Mouse (Mus musculus) layer of hippocampus, adult 9-11 months (tissue): Measurements from ENCODE around the gene Mrgprd.

ENCODE experiments used
- DNase-seq: peaks from one replicate; pipeline ENCODE4 v3.0.0; 2022

Mrgprd gene

GRCm38 (mm10) chr7:145304153-145304552 is 10.5 kb upstream of the Mrgprd start:
- DNase-seq, result no peak

DNA sequence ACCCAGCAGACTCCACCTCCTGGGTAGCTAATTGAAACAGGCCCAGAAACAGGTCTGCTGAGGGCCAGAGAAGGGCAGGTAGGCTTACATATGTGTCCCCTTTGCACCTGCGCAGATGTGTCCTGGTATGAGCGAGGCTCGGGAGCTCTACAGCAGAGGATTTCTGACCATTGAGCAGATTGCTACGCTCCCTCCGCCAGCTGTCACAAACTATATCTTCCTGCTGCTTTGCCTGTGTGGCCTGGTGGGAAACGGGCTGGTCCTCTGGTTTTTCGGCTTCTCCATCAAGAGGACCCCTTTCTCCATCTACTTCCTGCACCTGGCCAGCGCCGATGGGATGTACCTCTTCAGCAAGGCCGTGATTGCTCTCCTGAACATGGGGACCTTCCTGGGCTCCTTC is 7.0 kb upstream of the Mrgprd start:
- no peak for DNase-seq

DNA sequence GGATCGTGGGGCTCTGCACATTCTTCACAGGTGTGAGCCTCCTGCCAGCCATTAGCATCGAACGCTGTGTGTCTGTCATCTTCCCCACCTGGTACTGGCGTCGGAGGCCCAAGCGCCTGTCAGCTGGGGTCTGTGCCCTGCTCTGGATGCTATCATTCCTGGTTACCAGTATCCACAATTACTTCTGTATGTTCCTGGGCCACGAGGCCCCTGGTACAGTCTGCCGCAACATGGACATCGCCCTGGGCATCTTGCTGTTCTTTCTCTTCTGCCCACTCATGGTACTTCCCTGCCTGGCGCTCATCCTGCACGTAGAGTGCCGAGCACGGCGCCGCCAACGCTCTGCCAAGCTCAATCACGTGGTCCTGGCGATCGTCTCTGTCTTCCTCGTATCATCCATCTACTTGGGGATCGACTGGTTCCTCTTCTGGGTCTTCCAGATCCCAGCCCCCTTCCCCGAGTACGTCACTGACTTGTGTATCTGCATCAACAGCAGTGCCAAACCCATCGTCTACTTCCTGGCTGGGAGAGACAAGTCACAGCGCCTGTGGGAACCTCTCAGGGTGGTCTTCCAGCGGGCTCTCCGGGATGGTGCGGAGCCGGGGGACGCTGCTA is 6.5 kb upstream of the Mrgprd start:
- peak; percentile 33 for DNase-seq

GRCm38 (mm10) chr7:145308866-145309265 is 5.8 kb upstream of the Mrgprd start:
- DNase-seq, result no peak

DNA sequence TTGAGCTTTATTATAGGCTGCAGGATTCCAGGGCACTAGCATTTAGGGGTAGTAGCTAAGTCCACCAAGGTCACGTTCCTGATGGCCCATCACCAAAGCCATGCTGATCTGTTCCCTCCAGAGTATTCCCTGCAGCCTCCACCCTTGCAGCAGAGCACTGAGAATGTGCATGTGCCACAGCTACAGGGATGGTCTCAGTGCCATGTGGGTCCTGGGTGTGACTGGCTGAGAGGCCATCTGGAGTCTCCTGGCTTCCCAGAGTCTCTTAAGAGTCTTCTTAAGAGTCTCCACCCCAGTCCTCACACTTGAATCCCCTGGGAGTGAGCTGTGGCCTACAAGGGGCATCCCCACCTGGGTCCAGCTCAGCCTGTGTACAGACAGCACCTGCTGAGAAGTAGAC is 4.8 kb upstream of the Mrgprd start:
- DNase-seq, result no peak

- DNase-seq, result no peak
Observed at GRCm38 (mm10) chr7:145310526-145310925, 4.1 kb upstream of the Mrgprd start.

DNA sequence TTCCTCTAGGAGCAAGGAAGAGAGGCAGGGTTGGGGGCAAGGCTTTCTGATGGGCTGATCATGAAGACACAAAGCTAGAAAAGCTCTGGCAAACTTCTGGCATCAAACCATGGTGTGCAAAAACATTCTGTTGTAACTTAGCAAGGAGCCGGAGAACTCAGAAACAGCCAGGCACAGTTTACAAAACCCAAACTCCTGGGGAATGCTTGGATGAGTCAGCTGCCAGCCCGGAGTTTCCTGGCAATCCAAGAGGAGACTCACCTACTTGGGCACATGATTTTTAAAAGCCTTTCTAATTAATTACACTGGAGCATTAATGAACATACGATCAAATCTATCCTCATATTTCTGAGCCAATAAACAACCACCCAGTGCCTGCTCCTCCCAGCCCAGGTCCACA is 2.5 kb upstream of the Mrgprd start:
- no peak for DNase-seq

DNA sequence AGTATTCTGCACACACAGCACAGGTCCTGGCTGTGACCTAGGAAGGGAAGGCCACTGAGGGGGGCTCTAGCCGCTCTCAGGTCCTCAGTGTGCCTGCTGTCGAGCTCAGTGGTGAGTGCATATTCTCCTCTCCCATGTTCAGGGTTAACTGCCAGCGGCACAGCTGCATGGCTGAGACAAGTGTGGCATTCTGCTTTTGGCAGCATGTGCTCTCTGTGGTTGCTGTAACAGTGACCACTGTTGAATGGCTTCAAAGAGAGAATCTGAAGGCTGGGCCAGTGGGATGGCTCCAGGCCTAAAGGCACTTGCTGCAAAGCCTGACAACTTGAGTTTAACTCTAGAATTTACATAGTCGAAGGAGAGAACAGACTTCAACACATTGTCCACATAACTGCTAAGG is 2.9 kb downstream of the Mrgprd start:
- peak; percentile 72 for DNase-seq

DNA sequence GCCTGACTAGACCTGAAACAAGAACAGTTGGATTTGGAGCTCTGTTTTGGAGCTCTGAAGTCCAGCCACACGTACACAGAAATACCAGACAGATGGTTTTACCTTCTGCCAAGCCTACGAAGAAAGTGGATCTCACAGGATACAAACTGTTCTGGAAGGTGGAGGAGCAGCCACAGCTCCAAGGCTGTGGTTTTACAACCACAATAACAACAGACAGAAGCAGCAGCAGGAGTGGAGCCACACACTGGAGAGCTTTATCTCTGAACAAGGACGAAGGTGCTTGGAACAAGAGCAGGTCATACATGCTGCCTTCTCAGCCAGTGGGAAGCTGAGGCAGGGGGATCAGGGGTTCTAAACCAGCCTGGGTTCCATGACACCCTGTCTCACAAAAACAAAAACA is 4.8 kb downstream of the Mrgprd start:
- peak; percentile 62 for DNase-seq

DNA sequence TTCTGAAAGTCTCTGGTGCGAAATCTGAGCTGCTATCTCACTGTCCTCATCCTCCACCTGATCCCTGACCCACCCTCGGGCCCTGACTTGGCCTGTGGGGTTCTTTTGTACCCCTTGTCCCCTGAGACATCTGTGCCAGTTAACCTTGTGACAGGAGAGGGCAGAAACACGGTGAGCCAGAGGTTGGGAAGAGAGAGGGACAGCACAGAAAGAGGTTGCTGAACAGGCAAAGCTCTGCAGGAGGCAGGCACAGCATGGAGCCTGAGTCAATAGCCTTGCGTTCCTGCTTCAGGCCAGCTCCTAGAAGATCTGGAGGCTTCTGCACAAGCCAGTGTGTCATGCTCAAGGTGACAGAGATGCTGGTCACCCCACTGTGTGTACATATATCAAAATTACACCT is 9.0 kb downstream of the Mrgprd start:
- no peak for DNase-seq

GRCm38 (mm10) chr7:145325697-145326096 is 11.1 kb downstream of the Mrgprd start:
- DNase-seq, result no peak

DNA sequence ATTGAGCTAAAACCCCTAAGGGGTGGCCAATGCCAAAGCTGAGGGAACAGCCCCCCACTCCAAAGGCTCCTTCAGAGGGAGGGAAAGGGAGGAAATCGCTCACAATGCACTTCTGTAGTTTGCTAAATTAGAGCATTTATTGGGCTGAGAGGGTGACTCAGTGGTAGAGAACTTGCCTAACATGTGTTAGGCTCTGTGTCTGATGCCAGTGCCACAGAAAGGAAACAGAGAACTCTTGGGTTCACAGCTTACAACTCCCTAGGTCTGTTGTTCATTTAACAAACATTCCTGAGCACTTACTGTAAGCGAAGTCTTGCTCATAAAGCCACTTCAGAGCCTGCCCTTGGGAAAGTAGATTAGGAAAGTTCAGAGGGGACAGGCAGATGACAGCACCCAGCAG is 15.3 kb downstream of the Mrgprd start:
- no peak for DNase-seq

DNA sequence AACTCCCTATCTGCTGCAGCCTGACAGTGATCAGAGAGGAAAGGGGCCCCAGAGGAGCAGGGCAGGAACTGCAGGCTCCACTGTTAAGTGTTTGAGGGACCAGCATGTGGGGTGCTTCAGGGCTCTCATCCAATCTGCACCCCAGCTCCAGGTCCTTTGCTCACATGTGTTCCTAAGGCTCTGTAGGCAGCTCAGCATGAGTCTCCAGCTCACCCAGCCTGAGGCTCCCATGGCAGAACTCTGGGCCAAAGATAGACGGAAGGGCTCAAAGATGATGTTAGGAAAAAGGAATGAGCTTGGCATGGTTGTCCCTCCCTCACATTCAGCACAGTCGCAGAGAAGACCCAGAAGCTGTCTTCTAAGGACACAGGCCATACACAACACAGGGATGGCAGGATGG is 16.0 kb downstream of the Mrgprd start:
- no peak for DNase-seq

DNA sequence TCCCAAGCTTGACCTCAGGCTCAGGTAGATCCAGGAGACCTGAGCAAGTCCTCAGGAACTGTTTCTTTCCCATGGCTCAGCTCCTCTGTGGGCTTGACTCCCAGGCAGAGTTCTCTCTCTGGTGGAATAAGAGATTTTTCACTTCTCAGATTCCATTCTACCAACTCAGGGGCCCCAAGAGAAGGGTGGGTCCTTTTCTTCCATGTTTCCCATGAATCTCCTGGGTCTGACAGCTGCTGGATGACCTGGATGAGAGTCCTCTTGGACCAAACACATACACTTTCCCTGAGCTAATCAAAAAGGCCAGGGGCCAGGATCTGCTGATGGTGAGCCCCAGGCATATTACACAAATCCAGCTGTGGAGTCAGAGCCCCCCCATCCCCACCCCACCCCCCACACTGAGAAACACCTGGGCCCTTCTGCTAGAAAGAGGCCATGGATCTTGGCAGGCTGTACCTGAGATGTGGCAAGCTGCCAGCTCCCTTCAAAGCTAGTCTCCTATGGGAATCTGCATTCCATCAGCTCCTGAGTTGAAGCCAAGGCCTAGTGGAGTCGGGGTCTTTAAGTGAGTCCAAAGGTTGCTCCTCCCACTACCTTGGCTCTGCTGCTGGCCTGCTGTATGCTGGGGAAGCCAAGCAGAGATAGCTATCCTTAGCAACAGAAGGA is 17.9 kb downstream of the Mrgprd start:
- DNase-seq, result no peak

- DNase-seq, result no peak
Observed at GRCm38 (mm10) chr7:145333936-145334335, 19.3 kb downstream of the Mrgprd start.

DNA sequence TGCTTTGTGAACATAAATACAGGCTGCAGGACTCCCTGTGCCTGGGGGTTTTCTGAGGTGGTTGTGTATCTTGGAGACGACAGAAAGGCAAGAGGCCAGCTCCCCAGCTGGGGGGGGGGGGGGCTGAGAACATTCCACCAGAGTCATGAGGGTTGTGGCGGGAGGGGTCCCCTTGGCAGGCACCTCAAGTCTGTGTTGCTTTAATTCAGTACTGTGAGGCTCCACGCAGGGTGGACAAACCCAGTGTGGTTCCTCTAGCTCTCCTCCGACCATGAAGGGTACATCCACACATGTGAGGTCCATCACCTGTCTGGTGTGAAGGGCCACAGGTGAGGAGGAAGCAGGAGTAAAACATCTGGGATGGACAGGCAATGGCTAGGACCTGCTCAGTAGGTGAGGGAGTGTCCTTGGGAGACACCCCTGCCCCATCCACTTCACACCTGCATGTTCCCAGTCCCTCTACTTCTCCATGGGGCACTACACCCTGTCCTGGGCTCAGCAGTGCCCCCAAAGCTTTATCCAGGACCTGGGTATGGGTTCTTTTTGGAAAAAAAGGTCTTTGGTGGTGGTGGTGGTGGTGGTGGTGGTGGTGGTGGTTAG is 19.9 kb downstream of the Mrgprd start:
- DNase-seq, result no peak

- no peak for DNase-seq
Observed at GRCm38 (mm10) chr7:145335199-145335598, 20.6 kb downstream of the Mrgprd start.

GRCm38 (mm10) chr7:145335616-145336332 is 21.1 kb downstream of the Mrgprd start:
- DNase-seq, result no peak

DNA sequence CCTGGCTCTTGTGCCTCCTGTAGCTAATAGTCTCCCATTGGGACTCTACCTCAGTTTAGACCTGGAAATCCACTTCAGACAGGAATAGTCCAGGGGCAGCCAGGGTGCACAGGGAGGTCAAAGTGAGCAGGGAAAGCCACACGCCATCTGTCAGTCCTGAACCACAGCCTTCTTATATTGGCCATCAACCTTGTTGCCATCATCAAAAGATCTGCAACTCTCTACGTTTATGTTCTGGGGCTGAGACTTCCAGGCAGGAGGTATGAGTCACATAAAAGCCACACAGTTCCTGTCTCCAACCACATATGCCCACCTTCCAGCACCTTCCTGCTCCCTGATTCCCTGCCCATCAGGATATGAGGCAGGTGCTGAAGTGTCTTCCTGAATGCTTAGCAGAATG is 23.3 kb downstream of the Mrgprd start:
- DNase-seq, result no peak

- DNase-seq, result no peak
Observed at GRCm38 (mm10) chr7:145340248-145340904, 25.7 kb downstream of the Mrgprd start.
